In genomic region chr6:88409492-88409891, GRCm38 (mm10) we compare ENCODE assay signal across 14 mouse cellular contexts. TPM values are rescaled to one million over a fixed set of nuclear protein-coding genes. Genes with fewer than 3 reads are reported as not detected.
A peak's percentile ranks its signal among the peaks of the same experiment; 100 is the strongest.
DNase-seq lines count a peak whose midpoint lies in the region; ATAC-seq lines count a peak whose summit lies in the region.
"Had no signal": no experiment of that assay in that cellular context is flagged by ENCODE, and none has a peak within 500 bp of the region (broad histone marks: within the 10 kb centered on the region; RNA-seq: fewer than 3 reads in every experiment).

No protein-coding gene starts in this region.

- peak overlapping the region; percentile 24; the same call in 1 of the 2 replicates for H3K27ac ChIP-seq in heart, embryonic 11.5 days (ENCODE audit: low read depth, low read length)
- peak overlapping the region; percentile 83 for H3K27ac ChIP-seq in forebrain, embryonic 10.5 days
- H3K27ac ChIP-seq in limb, embryonic 11.5 days (replicated peaks; ENCODE audit: low read depth, low read length): 0 out of 2 replicates have a peak overlapping the region, but pooled peaks have one; percentile 4
- H3K27ac ChIP-seq: gastrocnemius, adult 2 months; heart, embryonic 15.5 days; liver, embryonic 13.5 days had no signal

- no peak overlapping the region for H3K4me2 ChIP-seq in heart, embryonic 11.5 days
- H3K4me2 ChIP-seq in limb, embryonic 11.5 days (ENCODE audit: low read depth, severe bottlenecking): no peak overlapping the region
- H3K4me2 ChIP-seq: heart, embryonic 15.5 days; liver, embryonic 13.5 days had no signal

- H3K36me3 ChIP-seq in heart, embryonic 11.5 days (ENCODE audit: control insufficient read depth, insufficient read depth, low read length): no peaks in the 10 kb centered on the region
- H3K36me3 ChIP-seq in forebrain, embryonic 10.5 days (replicated peaks): no peaks in the 10 kb centered on the region
- H3K36me3 ChIP-seq in limb, embryonic 11.5 days (ENCODE audit: control insufficient read depth, insufficient read depth, low read length): no peaks in the 10 kb centered on the region
- H3K36me3 ChIP-seq: heart, embryonic 15.5 days; liver, embryonic 13.5 days had no signal

- H3K9ac ChIP-seq in heart, embryonic 11.5 days (ENCODE audit: low read depth, low read length): no peak overlapping the region
- no peak overlapping the region for H3K9ac ChIP-seq in limb, embryonic 11.5 days (ENCODE audit: low read length)
- H3K9ac ChIP-seq: heart, embryonic 15.5 days; liver, embryonic 13.5 days had no signal

- H3K4me3 ChIP-seq in heart, embryonic 11.5 days (ENCODE audit: low read depth, low read length): no peak overlapping the region
- peak overlapping the region; percentile 10; the same call in 1 of the 2 replicates for H3K4me3 ChIP-seq in forebrain, embryonic 10.5 days
- no peak overlapping the region for H3K4me3 ChIP-seq in limb, embryonic 11.5 days (ENCODE audit: low read depth, low read length)
- H3K4me3 ChIP-seq: gastrocnemius, adult 2 months; heart, embryonic 15.5 days; liver, embryonic 13.5 days; megakaryocyte, embryonic 14.5 days had no signal

- H3K9me3 ChIP-seq in heart, embryonic 11.5 days (replicated peaks; ENCODE audit: control insufficient read depth, low read length): no peaks in the 10 kb centered on the region
- no peaks in the 10 kb centered on the region for H3K9me3 ChIP-seq in forebrain, embryonic 10.5 days
- no peaks in the 10 kb centered on the region for H3K9me3 ChIP-seq in limb, embryonic 11.5 days (ENCODE audit: control insufficient read depth, low read length)
- H3K9me3 ChIP-seq: heart, embryonic 15.5 days; liver, embryonic 13.5 days; megakaryocyte, embryonic 14.5 days had no signal

- no peak for DNase-seq in heart, postnatal 4 days
- peak; percentile 53 for DNase-seq in Muller cell, postnatal 12 days (ENCODE audit: inconsistent ontology term)
- peak; percentile 31 for DNase-seq in forebrain, embryonic 10.5 days (ENCODE audit: extremely low spot score, low spot score)
- DNase-seq in limb, embryonic 11.5 days (ENCODE audit: low spot score): peak; percentile 29
- no peak for DNase-seq in cerebellum, postnatal 10 days
- DNase-seq in kidney, postnatal 25 days: no peak
- no peak for DNase-seq in urinary bladder, adult 2 months (ENCODE audit: low spot score)
- DNase-seq: gastrocnemius, adult 2 months; kidney, adult 9 months; layer of hippocampus, postnatal 36 days; liver, embryonic 13.5 days had no signal

- WGBS in heart, embryonic 11.5 days (ENCODE audit: insufficient replicate concordance): 63% methylated on average over 5 of the region's 5 CpGs
- WGBS in forebrain, embryonic 10.5 days: 5% methylated on average over 5 of the region's 5 CpGs
- WGBS in limb, embryonic 11.5 days: 49% methylated on average over 5 of the region's 5 CpGs

- no peaks in the 10 kb centered on the region for H3K27me3 ChIP-seq in heart, embryonic 11.5 days (ENCODE audit: control insufficient read depth, insufficient read depth, low read length)
- no peaks in the 10 kb centered on the region for H3K27me3 ChIP-seq in forebrain, embryonic 10.5 days (ENCODE audit: poor library complexity, severe bottlenecking)
- H3K27me3 ChIP-seq in limb, embryonic 11.5 days (ENCODE audit: control insufficient read depth, insufficient read depth, low read length): no peaks in the 10 kb centered on the region
- H3K27me3 ChIP-seq: heart, embryonic 15.5 days; liver, embryonic 13.5 days had no signal

- 0 out of 2 replicates have a peak, but pooled peaks cover 3% of the 10 kb centered on the region for H3K4me1 ChIP-seq in heart, embryonic 11.5 days (ENCODE audit: control insufficient read depth, insufficient read depth, low read length)
- peaks cover 29% of the 10 kb centered on the region for H3K4me1 ChIP-seq in forebrain, embryonic 10.5 days
- H3K4me1 ChIP-seq in limb, embryonic 11.5 days (ENCODE audit: control insufficient read depth, insufficient read depth, low read length): peaks cover 4% of the 10 kb centered on the region

- ATAC-seq in heart, embryonic 11.5 days (replicated peaks; ENCODE audit: insufficient number of reproducible peaks, low FRiP score, low TSS enrichment): no peak
- no peak for ATAC-seq in limb, embryonic 11.5 days (ENCODE audit: insufficient number of reproducible peaks, low FRiP score, low TSS enrichment, low read depth)

RNA-seq across cellular contexts. Expression of gene Eefsec, which starts 36.8 kb away (rescaled TPM):
- 20.9 and 29.1 TPM in 2 replicates for polyA plus RNA-seq in heart, embryonic 11.5 days (2014; fragmentation: Nextera tagmentation; extraction: Ambion mirVana)
- total RNA-seq in heart, postnatal 4 days (2021): 10 to 100 TPM; 13.2 to 16.8 TPM
- polyA plus RNA-seq in forebrain, embryonic 10.5 days (2016; fragmentation: Nextera tagmentation; extraction: Ambion mirVana): 38.6 and 40.6 TPM in 2 replicates
- polyA plus RNA-seq in limb, embryonic 11.5 days (2014; fragmentation: Nextera tagmentation; extraction: Ambion mirVana): 48.5 and 48.9 TPM in 2 replicates
- polyA plus RNA-seq in urinary bladder, adult 2 months (2012; rRNA removed): 13.8 and 15.8 TPM in 2 replicates

RNA-seq across cellular contexts. Expression of gene Ruvbl1, which starts 55.7 kb away (rescaled TPM):
- 92.5 and 101 TPM in 2 replicates for polyA plus RNA-seq in heart, embryonic 11.5 days (2014; fragmentation: Nextera tagmentation; extraction: Ambion mirVana)
- total RNA-seq in heart, postnatal 4 days (2021): 10 to 100 TPM; 24.5 to 24.7 TPM
- 221 TPM in 2 replicates for polyA plus RNA-seq in forebrain, embryonic 10.5 days (2016; fragmentation: Nextera tagmentation; extraction: Ambion mirVana)
- 206 and 211 TPM in 2 replicates for polyA plus RNA-seq in limb, embryonic 11.5 days (2014; fragmentation: Nextera tagmentation; extraction: Ambion mirVana)
- 33.1 and 37.7 TPM in 2 replicates for polyA plus RNA-seq in urinary bladder, adult 2 months (2012; rRNA removed)

Comparison
In these comparisons a context has a peak if more than half of its experiments do, and no peak if none do; other contexts are left out.
1. H3K27ac ChIP-seq: peak in every context shown above with its lines; median percentile 83 in forebrain, embryonic 10.5 days; 24 in heart, embryonic 11.5 days; 4 in limb, embryonic 11.5 days.
2. DNase-seq: peak in Muller cell, postnatal 12 days (single experiment), forebrain, embryonic 10.5 days (single experiment) and limb, embryonic 11.5 days (single experiment); none in heart, postnatal 4 days (single experiment), cerebellum, postnatal 10 days (0 of 2), kidney, postnatal 25 days (0 of 2) and urinary bladder, adult 2 months (single experiment).